17 mouse cellular contexts compared by ENCODE assay signal in the genomic region with DNA sequence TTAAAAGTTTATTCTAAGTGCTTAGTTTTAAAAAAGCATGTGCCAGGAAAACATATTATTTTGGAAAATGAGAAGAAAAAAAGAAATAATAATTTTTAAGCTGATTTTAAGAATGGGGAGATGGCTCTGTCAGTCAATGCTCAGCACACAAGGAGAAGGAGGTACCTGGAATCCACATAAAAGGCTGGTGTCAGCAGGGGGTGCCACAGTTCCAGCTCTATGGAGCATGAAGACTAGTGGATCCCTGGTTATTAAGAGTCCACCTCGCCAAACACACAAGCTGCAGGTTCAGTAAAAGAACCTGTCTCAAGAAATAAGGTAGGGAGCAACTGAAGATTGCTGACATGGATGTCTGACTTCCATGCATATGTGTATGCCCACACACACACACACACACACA.
DNase-seq lines count a peak whose midpoint lies in the region; ATAC-seq lines count a peak whose summit lies in the region.
"Had no signal": no experiment of that assay in that cellular context is flagged by ENCODE, and none has a peak within 500 bp of the region (broad histone marks: within the 10 kb centered on the region; RNA-seq: fewer than 3 reads in every experiment).

No protein-coding gene starts in this region.

- no peaks in the 10 kb centered on the region for H3K4me1 ChIP-seq in heart, embryonic 12.5 days (replicated peaks)
- H3K4me1 ChIP-seq: embryonic facial prominence, embryonic 13.5 days; forebrain, embryonic 15.5 days; hindbrain, embryonic 10.5 days; limb, embryonic 10.5 days had no signal

- intact Hi-C loops in heart, postnatal 14 days (cut with DNase I): loop anchor here (2.0 kb wide), 1 partner anchor 104 kb away; no protein-coding TSS in a partner anchor

- H3K27me3 ChIP-seq in heart, embryonic 12.5 days (replicated peaks): no peaks in the 10 kb centered on the region
- H3K27me3 ChIP-seq: embryonic facial prominence, embryonic 13.5 days; forebrain, embryonic 15.5 days; Patski had no signal

- H3K4me2 ChIP-seq in heart, embryonic 12.5 days: no peak overlapping the region
- H3K4me2 ChIP-seq: embryonic facial prominence, embryonic 13.5 days; forebrain, embryonic 15.5 days had no signal

- no peak for ATAC-seq in heart, embryonic 12.5 days (ENCODE audit: insufficient number of reproducible peaks, low FRiP score)
- ATAC-seq: forebrain, embryonic 15.5 days; midbrain, embryonic 16.5 days; Patski had no signal

- H3K36me3 ChIP-seq in heart, embryonic 12.5 days: no peaks in the 10 kb centered on the region
- H3K36me3 ChIP-seq: embryonic facial prominence, embryonic 13.5 days; forebrain, embryonic 15.5 days; hindbrain, embryonic 10.5 days; limb, embryonic 10.5 days had no signal

- peak; percentile 3 for DNase-seq in heart, adult 8-10 months (ENCODE audit: low spot score)
- DNase-seq in lung, postnatal 10 days: peak; percentile 15
- no peak for DNase-seq in lung, postnatal 4 days
- DNase-seq in heart, postnatal 14 days: peak; percentile 7 to 16
- peak; percentile 71 to 76 for DNase-seq in kidney, postnatal 25 days
- DNase-seq in liver: no peak
- no peak for DNase-seq in layer of hippocampus, postnatal 25 days (ENCODE audit: extremely low spot score in 1 of 2, low spot score in 1 of 2)
- DNase-seq: adrenal gland, postnatal 14 days; cerebellum, adult 2 months; gastrocnemius, postnatal 10 days had no signal

- H3K4me3 ChIP-seq in heart, embryonic 12.5 days: no peak overlapping the region
- H3K4me3 ChIP-seq: embryonic facial prominence, embryonic 13.5 days; forebrain, embryonic 15.5 days; hindbrain, embryonic 10.5 days; limb, embryonic 10.5 days had no signal

- no peak overlapping the region for H3K9ac ChIP-seq in heart, embryonic 12.5 days
- H3K9ac ChIP-seq: embryonic facial prominence, embryonic 13.5 days; forebrain, embryonic 15.5 days had no signal

- H3K27ac ChIP-seq in heart, embryonic 12.5 days (ENCODE audit: poor library complexity, severe bottlenecking): no peak overlapping the region
- H3K27ac ChIP-seq: embryonic facial prominence, embryonic 13.5 days; forebrain, embryonic 15.5 days; hindbrain, embryonic 10.5 days; limb, embryonic 10.5 days had no signal

- H3K9me3 ChIP-seq in heart, embryonic 12.5 days (replicated peaks): no peaks in the 10 kb centered on the region
- H3K9me3 ChIP-seq: embryonic facial prominence, embryonic 13.5 days; forebrain, embryonic 15.5 days; hindbrain, embryonic 10.5 days; limb, embryonic 10.5 days had no signal

- WGBS in heart, embryonic 12.5 days: 72% methylated on average over 1 of the region's 1 CpGs

Comparison
In these comparisons a context has a peak if more than half of its experiments do, and no peak if none do; other contexts are left out.
1. DNase-seq: peak in heart, adult 8-10 months (single experiment), lung, postnatal 10 days (single experiment), heart, postnatal 14 days (2 of 2) and kidney, postnatal 25 days (2 of 2); none in lung, postnatal 4 days (0 of 2), liver (single experiment) and layer of hippocampus, postnatal 25 days (0 of 2).